Mouse (Mus musculus) liver, embryonic 15.5 days (tissue): ENCODE data around the gene Slc12a6. TPM values are rescaled to one million over a fixed set of nuclear protein-coding genes. Genes with fewer than 3 reads are reported as not detected.

Experiments
- ATAC-seq: fragments of 200-750 bp; cut with Nextera tagmentation; 2 replicates; pipeline ENCODE4 v1.8.0; 2017; ENCODE audit warnings: moderate number of reproducible peaks, mild to moderate bottlenecking, moderate library complexity; ENCODE audit not compliant: insufficient read depth
- H3K27ac ChIP-seq: fragments of 300-500 bp; sonication (generic); replicated peaks from 2 replicates; pipeline ENCODE4 v1.5.1; 2015; ENCODE audit warnings: mild to moderate bottlenecking, inconsistent platforms
- H3K27me3 ChIP-seq: fragments of 300-500 bp; sonication (generic); 2 replicates; pipeline ENCODE4 v1.6.1; 2015; ENCODE audit warnings: mild to moderate bottlenecking, inconsistent platforms
- H3K36me3 ChIP-seq: fragments of 300-500 bp; sonication (generic); replicated peaks from 2 replicates; pipeline ENCODE4 v1.6.1; 2015; ENCODE audit warnings: moderate library complexity, mild to moderate bottlenecking, inconsistent platforms
- H3K4me1 ChIP-seq: fragments of 300-500 bp; sonication (generic); replicated peaks from 2 replicates; pipeline ENCODE4 v1.6.1; 2015; ENCODE audit warnings: inconsistent platforms
- H3K4me2 ChIP-seq: fragments of 300-500 bp; sonication (generic); 2 replicates; pipeline ENCODE4 v1.6.1; 2015; ENCODE audit warnings: moderate library complexity, mild to moderate bottlenecking, inconsistent platforms
- H3K4me3 ChIP-seq: fragments of 300-500 bp; sonication (generic); replicated peaks from 2 replicates; pipeline ENCODE4 v1.5.1; 2015; ENCODE audit warnings: mild to moderate bottlenecking, inconsistent platforms
- H3K9ac ChIP-seq: fragments of 300-500 bp; sonication (generic); 2 replicates; pipeline ENCODE4 v1.6.1; 2015; ENCODE audit warnings: moderate library complexity, mild to moderate bottlenecking, inconsistent platforms
- H3K9me3 ChIP-seq: fragments of 300-500 bp; sonication (generic); replicated peaks from 2 replicates; pipeline ENCODE4 v1.6.1; 2016; ENCODE audit warnings: inconsistent platforms
- WGBS: fragments of 180-500 bp; shearing (Covaris S2); methylation state at CpG from one replicate; pipeline ENCODE4 v1.1.7; 2015; ENCODE audit warnings: mixed read lengths; ENCODE audit not compliant: insufficient replicate concordance; 5-methylcytosine and 5-hydroxymethylcytosine counted together
- polyA plus RNA-seq: library from polyadenylated mRNA; unstranded; fragments of >200 nt; fragmentation: Nextera tagmentation; extraction: Ambion mirVana; gene quantifications from 2 replicates; pipeline ENCODE4 v1.2.1, GENCODE M21; 2015

The Slc12a6 gene
- polyA plus RNA-seq, 1 experiment from 2014 or later, result 3.8 TPM

DNA sequence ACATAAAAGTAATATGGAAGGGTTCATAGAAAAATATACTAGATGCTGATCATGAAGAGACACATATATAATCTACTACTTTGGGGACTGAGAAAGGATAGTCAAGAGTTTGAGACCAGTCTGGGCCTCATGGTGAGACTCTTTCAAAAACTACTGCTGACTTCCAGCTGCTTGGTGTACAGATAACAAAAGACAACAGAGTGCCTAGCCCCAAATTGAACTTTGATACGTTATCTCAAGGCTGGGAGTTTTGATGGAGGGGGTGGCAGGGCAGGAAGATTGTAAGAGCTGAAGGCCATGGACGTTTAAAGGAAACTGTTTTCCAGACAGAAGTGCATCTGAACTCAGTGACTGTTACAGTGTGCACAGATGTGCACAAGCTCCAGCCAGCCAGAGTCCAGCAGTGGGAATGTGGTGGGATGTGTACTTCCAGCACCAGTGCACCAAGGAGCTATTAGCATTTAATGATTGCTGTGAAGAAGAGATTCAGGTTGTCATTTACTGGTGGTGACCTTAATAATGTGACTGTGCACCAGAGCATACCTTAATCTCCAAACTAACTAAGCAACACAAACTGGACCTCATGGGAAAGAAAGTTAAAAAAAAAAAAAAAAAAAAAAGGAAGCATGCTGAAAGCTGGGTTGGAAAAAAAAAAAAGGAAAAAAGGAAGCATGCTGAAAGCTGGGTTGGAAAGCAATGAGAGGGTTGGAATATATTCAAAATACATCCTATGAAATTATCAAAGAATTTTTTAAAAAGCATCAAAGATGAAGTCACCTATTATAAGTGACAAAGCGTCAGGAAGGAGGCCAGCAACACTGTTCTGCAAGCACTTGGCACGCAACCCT lies 66.7 kb downstream of the Slc12a6 start:
- Histone ChIP-seq H3K4me2 (peak overlapping the region; percentile 21; the same call in 1 of the 2 replicates), H3K4me1 (peaks cover 26% of the 10 kb centered on the region), H3K4me3 (no peak overlapping the region), H3K27me3 (no peaks in the 10 kb centered on the region), H3K9me3 (no peaks in the 10 kb centered on the region), H3K36me3 (peaks cover 28% of the 10 kb centered on the region), H3K9ac (no peak overlapping the region), H3K27ac (no peak overlapping the region)
- ATAC-seq, result peak; percentile 58; the same call in 1 of the 2 replicates
- WGBS, result 49% methylated on average over 4 of the region's 4 CpGs

DNA sequence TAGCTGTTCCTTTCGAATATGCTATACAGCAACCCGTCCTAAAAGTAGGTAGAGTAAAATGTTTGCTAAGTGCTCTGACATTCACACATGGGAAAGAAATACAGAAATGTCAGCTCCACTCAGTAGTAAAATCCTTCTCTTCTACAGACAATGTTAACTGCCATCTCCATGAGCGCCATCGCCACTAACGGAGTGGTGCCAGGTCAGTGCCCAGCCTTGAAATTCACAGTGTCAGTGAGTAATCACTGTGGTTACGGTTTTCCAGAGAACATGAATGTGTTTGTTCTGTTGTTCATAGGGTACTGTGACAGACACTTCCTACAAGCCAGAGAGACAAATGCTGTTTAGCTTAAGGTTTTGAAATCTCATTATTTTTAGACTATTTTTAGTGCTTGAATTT lies 71.6 kb downstream of the Slc12a6 start:
- no peak overlapping the region for H3K9ac ChIP-seq
- ATAC-seq, result no peak
- H3K4me3 ChIP-seq, result no peak overlapping the region
- WGBS, result 85% methylated on average over 6 of the region's 6 CpGs
- H3K4me2 ChIP-seq, result no peak overlapping the region
- no peaks in the 10 kb centered on the region for H3K27me3 ChIP-seq
- H3K27ac ChIP-seq, result no peak overlapping the region
- H3K4me1 ChIP-seq, result peaks cover 6% of the 10 kb centered on the region
- no peaks in the 10 kb centered on the region for H3K9me3 ChIP-seq
- peaks cover 49% of the 10 kb centered on the region for H3K36me3 ChIP-seq

GRCm38 (mm10) chr2:112339736-112340135 lies 74.1 kb downstream of the Slc12a6 start:
- 59% methylated on average over 2 of the region's 2 CpGs for WGBS
- H3K27me3 ChIP-seq, result no peaks in the 10 kb centered on the region
- ATAC-seq, result no peak
- H3K36me3 ChIP-seq, result peaks cover 49% of the 10 kb centered on the region
- no peak overlapping the region for H3K4me3 ChIP-seq
- H3K9ac ChIP-seq, result no peak overlapping the region
- no peak overlapping the region for H3K4me2 ChIP-seq
- H3K27ac ChIP-seq, result no peak overlapping the region
- no peaks in the 10 kb centered on the region for H3K9me3 ChIP-seq
- H3K4me1 ChIP-seq, result no peaks in the 10 kb centered on the region

DNA sequence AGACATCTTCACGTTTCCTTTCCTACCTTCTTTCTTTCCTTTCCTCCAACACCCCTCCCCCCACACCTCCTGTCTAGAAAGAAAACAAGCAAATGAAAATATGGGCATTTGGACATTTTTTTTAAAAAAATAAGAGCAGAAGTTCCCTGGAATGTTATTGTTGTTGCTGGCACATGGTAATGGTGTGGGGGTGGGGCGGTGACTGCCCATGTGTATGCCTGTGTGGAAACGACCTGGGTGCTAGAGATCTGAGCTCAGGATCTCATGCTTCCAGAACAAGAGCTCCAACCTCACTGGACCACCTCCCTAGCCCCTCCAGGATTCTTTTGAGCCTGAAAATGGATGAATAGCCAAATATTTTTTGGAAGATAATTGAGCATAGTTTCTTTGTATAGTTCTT lies 75.5 kb downstream of the Slc12a6 start:
- WGBS, result 64% methylated on average over 3 of the region's 3 CpGs
- H3K4me1 ChIP-seq, result no peaks in the 10 kb centered on the region
- no peak overlapping the region for H3K9ac ChIP-seq
- no peak overlapping the region for H3K4me2 ChIP-seq
- H3K9me3 ChIP-seq, result no peaks in the 10 kb centered on the region
- peaks cover 40% of the 10 kb centered on the region for H3K36me3 ChIP-seq
- ATAC-seq, result no peak
- H3K27ac ChIP-seq, result no peak overlapping the region
- H3K27me3 ChIP-seq, result no peaks in the 10 kb centered on the region
- no peak overlapping the region for H3K4me3 ChIP-seq

GRCm38 (mm10) chr2:112348246-112348645 lies 82.6 kb downstream of the Slc12a6 start:
- ATAC-seq, result no peak
- Histone ChIP-seq H3K27ac (no peak overlapping the region), H3K27me3 (no peaks in the 10 kb centered on the region), H3K9me3 (no peaks in the 10 kb centered on the region), H3K9ac (no peak overlapping the region), H3K4me2 (no peak overlapping the region), H3K36me3 (peaks cover 57% of the 10 kb centered on the region), H3K4me1 (no peaks in the 10 kb centered on the region), H3K4me3 (no peak overlapping the region)
- 69% methylated on average over 3 of the region's 3 CpGs for WGBS

- peaks cover 85% of the 10 kb centered on the region for H3K36me3 ChIP-seq
- no peaks in the 10 kb centered on the region for H3K4me1 ChIP-seq
- no peak overlapping the region for H3K9ac ChIP-seq
- no peak overlapping the region for H3K4me2 ChIP-seq
- H3K9me3 ChIP-seq, result no peaks in the 10 kb centered on the region
- H3K27ac ChIP-seq, result no peak overlapping the region
- no peak for ATAC-seq
- no peaks in the 10 kb centered on the region for H3K27me3 ChIP-seq
- 81% methylated on average over 7 of the region's 7 CpGs for WGBS
- no peak overlapping the region for H3K4me3 ChIP-seq
These were observed 88.2 kb downstream of the Slc12a6 start for GRCm38 (mm10) chr2:112353685-112354455.

GRCm38 (mm10) chr2:112359611-112360010 lies 94.0 kb downstream of the Slc12a6 start:
- H3K9me3 ChIP-seq, result no peaks in the 10 kb centered on the region
- no peak for ATAC-seq
- WGBS, result 66% methylated on average over 2 of the region's 2 CpGs
- no peak overlapping the region for H3K27ac ChIP-seq
- H3K9ac ChIP-seq, result no peak overlapping the region
- no peaks in the 10 kb centered on the region for H3K27me3 ChIP-seq
- peaks cover 91% of the 10 kb centered on the region for H3K36me3 ChIP-seq
- H3K4me3 ChIP-seq, result no peak overlapping the region
- no peak overlapping the region for H3K4me2 ChIP-seq
- no peaks in the 10 kb centered on the region for H3K4me1 ChIP-seq

DNA sequence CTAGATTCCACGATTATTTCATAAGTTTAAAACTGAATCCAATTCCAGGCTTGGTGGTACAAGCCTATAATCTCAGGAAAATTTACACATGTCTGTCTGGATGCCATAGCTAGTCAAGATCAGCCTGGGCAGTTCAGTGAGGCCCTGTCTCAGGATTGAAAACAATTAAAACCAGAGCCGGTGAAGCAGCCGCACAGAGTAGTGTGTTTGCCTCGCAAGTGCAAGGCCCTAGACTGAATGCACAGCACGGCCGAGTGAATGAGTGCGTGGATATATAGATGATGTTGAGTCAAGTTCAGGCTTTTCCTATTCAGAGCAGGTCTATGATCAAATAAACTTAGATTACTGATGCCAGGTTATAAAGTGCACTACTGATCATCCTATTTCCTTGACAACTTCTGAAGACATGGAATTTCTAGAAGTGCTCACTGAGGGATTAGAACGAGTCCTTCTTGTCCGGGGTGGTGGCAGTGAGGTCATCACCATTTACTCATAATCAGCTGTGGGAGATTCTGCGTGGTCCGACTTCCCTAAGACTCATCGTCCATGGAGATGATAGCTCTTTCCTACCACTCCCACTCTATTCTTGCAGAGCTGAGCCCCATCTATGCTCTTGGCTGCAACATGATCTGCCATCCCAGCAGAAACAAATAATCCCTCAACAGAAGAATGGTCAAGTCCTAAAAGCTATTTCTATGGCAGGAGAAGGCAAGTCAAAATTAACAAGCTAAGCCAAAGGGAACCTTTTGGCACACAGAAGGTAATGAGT lies 94.6 kb downstream of the Slc12a6 start:
- H3K4me1 ChIP-seq, result no peaks in the 10 kb centered on the region
- no peak overlapping the region for H3K4me3 ChIP-seq
- H3K9ac ChIP-seq, result no peak overlapping the region
- H3K36me3 ChIP-seq, result peaks cover 92% of the 10 kb centered on the region
- no peaks in the 10 kb centered on the region for H3K27me3 ChIP-seq
- no peak overlapping the region for H3K4me2 ChIP-seq
- no peak for ATAC-seq
- H3K27ac ChIP-seq, result no peak overlapping the region
- no peaks in the 10 kb centered on the region for H3K9me3 ChIP-seq
- 85% methylated on average over 12 of the region's 12 CpGs for WGBS

DNA sequence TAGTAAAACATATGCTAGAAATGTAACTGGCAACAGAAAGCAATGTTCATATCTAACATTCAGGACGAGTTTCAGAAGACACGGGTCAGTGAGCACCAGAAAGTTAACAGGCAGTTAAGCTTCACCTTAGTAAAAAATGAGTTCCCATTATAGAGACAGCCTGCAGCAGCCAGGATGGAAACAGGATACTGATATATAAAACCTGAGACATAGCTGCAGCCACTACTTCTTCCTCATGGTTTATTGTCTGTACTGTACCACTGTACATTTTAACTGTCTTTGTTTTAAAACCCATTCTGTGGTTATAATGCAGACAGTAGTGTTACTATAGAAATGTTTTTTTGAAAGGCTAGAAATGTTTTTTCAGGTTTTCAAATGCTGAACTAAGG lies 95.2 kb downstream of the Slc12a6 start:
- Histone ChIP-seq H3K27me3 (no peaks in the 10 kb centered on the region), H3K9ac (no peak overlapping the region), H3K4me2 (no peak overlapping the region), H3K4me3 (no peak overlapping the region), H3K27ac (no peak overlapping the region), H3K4me1 (no peaks in the 10 kb centered on the region), H3K36me3 (peaks cover 87% of the 10 kb centered on the region), H3K9me3 (no peaks in the 10 kb centered on the region)
- no peak for ATAC-seq
- 64% methylated on average over 2 of the region's 2 CpGs for WGBS

- 10% methylated on average over 15 of the region's 15 CpGs for WGBS
- Histone ChIP-seq H3K9ac (peak overlapping the region; percentile 76), H3K4me3 (peak overlapping the region; percentile 92), H3K27ac (peak overlapping the region; percentile 81; the same call in 1 of the 2 replicates), H3K4me1 (peaks cover 23% of the 10 kb centered on the region), H3K27me3 (no peaks in the 10 kb centered on the region), H3K9me3 (no peaks in the 10 kb centered on the region), H3K36me3 (peaks cover 26% of the 10 kb centered on the region), H3K4me2 (peak overlapping the region; percentile 78)
- peak; percentile 57 for ATAC-seq
These were observed 101.6 kb downstream of the Slc12a6 start for GRCm38 (mm10) chr2:112367222-112367621.
